Mouse (Mus musculus) stomach, embryonic 15.5 days (tissue): Measurements from ENCODE around the gene Pard3. TPM values are rescaled to one million over a fixed set of nuclear protein-coding genes. Genes with fewer than 3 reads are reported as not detected.

Experiments used
- ATAC-seq: fragments of 200-750 bp; cut with Nextera tagmentation; 2 replicates; pipeline ENCODE4 v1.8.0; 2017; ENCODE audit warnings: low read depth, moderate number of reproducible peaks, moderate TSS enrichment; ENCODE audit not compliant: insufficient read depth, low FRiP score
- H3K27ac ChIP-seq: fragments of 300-500 bp; sonication (generic); 2 replicates; pipeline ENCODE4 v1.5.1; 2015; ENCODE audit warnings: mild to moderate bottlenecking, inconsistent platforms
- H3K27me3 ChIP-seq: fragments of 300-500 bp; sonication (generic); replicated peaks from 2 replicates; pipeline ENCODE4 v1.6.1; 2015; ENCODE audit warnings: inconsistent platforms
- H3K36me3 ChIP-seq: fragments of 300-500 bp; sonication (generic); 2 replicates; pipeline ENCODE4 v1.6.1; 2015; ENCODE audit warnings: inconsistent platforms
- H3K4me1 ChIP-seq: fragments of 300-500 bp; sonication (generic); 2 replicates; pipeline ENCODE4 v1.6.1; 2015; ENCODE audit warnings: inconsistent platforms
- H3K4me2 ChIP-seq: fragments of 300-500 bp; sonication (generic); 2 replicates; pipeline ENCODE4 v1.6.1; 2015; ENCODE audit warnings: mild to moderate bottlenecking, inconsistent platforms
- H3K4me3 ChIP-seq: fragments of 300-500 bp; sonication (generic); replicated peaks from 2 replicates; pipeline ENCODE4 v1.5.1; 2015; ENCODE audit warnings: inconsistent platforms
- H3K9ac ChIP-seq: fragments of 300-500 bp; sonication (generic); 2 replicates; pipeline ENCODE4 v1.6.1; 2015; ENCODE audit warnings: inconsistent platforms
- H3K9me3 ChIP-seq: fragments of 300-500 bp; sonication (generic); 2 replicates; pipeline ENCODE4 v1.6.1; 2016; ENCODE audit warnings: inconsistent platforms
- WGBS: fragments of 180-500 bp; shearing (Covaris S2); methylation state at CpG from one replicate; pipeline ENCODE4 v1.1.7; 2015; 5-methylcytosine and 5-hydroxymethylcytosine counted together
- polyA plus RNA-seq: library from polyadenylated mRNA; unstranded; fragments of >200 nt; fragmentation: Nextera tagmentation; extraction: Ambion mirVana; gene quantifications from 2 replicates; pipeline ENCODE4 v1.2.1, GENCODE M21; 2015

The Pard3 gene
- polyA plus RNA-seq, 1 experiment from 2014 or later = 28.3 TPM

DNA sequence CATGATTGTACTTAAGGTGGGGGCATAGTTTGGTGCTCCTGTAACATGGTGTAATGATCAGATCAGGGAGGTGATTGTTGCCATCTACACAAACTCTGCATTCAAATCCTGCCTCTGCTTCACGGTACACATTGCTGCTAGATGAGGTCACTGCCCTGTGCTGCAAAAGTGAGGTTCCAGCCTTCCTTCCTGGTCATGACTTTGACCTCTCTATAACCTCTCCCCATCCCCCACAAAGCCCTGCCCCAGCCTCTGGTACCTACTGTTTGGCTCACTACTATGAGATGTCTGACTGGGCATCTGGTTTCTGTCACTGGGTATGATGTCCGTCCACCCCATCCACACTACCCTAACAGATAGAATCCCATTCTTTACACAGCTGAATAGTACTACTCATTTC, 408.5 kb downstream of the Pard3 start:
- Histone ChIP-seq H3K4me3 (no peak overlapping the region), H3K36me3 (0 out of 2 replicates have a peak, but pooled peaks cover 5% of the 10 kb centered on the region)
- ATAC-seq = no peak

DNA sequence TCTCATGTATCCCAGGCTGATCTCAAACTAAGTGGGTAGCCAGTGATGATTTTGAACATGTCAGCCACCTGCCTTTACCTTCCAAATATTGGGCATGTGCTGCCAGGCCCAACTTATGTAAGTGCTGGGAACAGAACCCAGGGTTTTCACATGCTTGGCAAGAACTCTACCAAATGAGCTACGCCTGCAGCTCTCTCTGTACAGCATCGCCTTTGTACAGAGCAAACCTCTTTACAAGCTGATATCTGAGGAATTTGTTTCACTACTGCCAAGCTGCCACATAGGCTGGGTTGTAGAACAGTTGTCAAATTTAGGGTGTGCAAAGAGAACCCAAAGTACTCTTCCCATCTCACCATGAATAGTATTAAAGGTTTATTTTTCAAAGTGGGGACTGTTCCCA, 416.3 kb downstream of the Pard3 start:
- H3K27ac ChIP-seq = no peak overlapping the region
- no peaks in the 10 kb centered on the region for H3K27me3 ChIP-seq

More for the DNA sequence above, 408.5 kb downstream of the Pard3 start:
- H3K4me1 ChIP-seq = no peaks in the 10 kb centered on the region
- WGBS = 51% methylated on average over 2 of the region's 2 CpGs
- H3K4me2 ChIP-seq = no peak overlapping the region
- no peaks in the 10 kb centered on the region for H3K27me3 ChIP-seq
- H3K9me3 ChIP-seq = no peaks in the 10 kb centered on the region
- H3K27ac ChIP-seq = no peak overlapping the region
- no peak overlapping the region for H3K9ac ChIP-seq

DNA sequence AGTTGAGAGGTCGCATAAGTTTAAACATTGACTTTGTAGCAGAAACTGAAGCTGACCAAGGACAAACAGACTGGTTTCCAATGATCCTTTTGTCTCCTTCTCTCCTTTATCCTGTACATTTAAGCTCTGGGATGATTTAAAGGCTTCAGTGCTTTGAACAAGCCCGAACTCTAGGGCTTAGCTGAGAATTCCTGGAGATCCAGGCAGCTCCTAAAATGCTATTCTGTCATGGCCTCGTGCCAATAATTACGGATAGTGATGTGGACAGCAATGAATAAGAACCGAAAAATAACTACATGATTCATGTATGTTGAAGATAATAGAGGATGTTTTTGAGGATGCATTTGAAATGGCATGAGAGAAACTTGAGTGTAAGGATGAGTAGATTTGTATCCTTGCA, 421.9 kb downstream of the Pard3 start:
- H3K27ac ChIP-seq = no peak overlapping the region
- no peaks in the 10 kb centered on the region for H3K27me3 ChIP-seq
- no peaks in the 10 kb centered on the region for H3K9me3 ChIP-seq
- no peaks in the 10 kb centered on the region for H3K36me3 ChIP-seq
- H3K4me3 ChIP-seq = no peak overlapping the region
- H3K9ac ChIP-seq = no peak overlapping the region
- H3K4me2 ChIP-seq = no peak overlapping the region
- ATAC-seq = no peak
- H3K4me1 ChIP-seq = no peaks in the 10 kb centered on the region
- WGBS = 43% methylated on average over 5 of the region's 5 CpGs

More for the DNA sequence above, 416.3 kb downstream of the Pard3 start:
- ATAC-seq = no peak
- Histone ChIP-seq H3K4me2 (no peak overlapping the region), H3K9ac (no peak overlapping the region), H3K4me1 (no peaks in the 10 kb centered on the region), H3K9me3 (no peaks in the 10 kb centered on the region), H3K4me3 (no peak overlapping the region), H3K36me3 (no peaks in the 10 kb centered on the region)
- WGBS = 85% methylated on average over 2 of the region's 2 CpGs

DNA sequence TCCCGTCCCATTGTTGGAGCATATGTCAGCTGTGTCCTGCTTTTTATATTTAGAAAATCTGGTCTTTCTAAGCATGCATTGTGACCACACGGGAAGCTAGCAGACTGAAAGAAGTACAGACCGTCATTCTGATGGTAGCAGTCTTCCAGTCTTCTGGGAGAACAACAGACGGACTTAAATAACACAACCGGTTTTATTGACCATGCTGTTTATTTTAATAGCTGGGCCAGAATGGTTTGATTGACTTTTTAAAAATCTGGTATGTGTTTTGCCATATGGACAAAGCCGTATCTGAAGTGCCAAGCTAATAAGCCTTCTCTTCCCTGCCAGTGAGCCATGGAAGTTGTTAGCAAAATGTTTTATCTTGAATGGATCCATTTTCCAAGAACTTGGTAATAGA, 428.3 kb downstream of the Pard3 start:
- H3K4me1 ChIP-seq = no peaks in the 10 kb centered on the region
- H3K9me3 ChIP-seq = no peaks in the 10 kb centered on the region
- H3K27ac ChIP-seq = no peak overlapping the region
- H3K4me3 ChIP-seq = no peak overlapping the region
- no peak overlapping the region for H3K4me2 ChIP-seq
- H3K36me3 ChIP-seq = no peaks in the 10 kb centered on the region
- no peak overlapping the region for H3K9ac ChIP-seq
- 68% methylated on average over 6 of the region's 6 CpGs for WGBS
- no peak for ATAC-seq
- H3K27me3 ChIP-seq = no peaks in the 10 kb centered on the region

DNA sequence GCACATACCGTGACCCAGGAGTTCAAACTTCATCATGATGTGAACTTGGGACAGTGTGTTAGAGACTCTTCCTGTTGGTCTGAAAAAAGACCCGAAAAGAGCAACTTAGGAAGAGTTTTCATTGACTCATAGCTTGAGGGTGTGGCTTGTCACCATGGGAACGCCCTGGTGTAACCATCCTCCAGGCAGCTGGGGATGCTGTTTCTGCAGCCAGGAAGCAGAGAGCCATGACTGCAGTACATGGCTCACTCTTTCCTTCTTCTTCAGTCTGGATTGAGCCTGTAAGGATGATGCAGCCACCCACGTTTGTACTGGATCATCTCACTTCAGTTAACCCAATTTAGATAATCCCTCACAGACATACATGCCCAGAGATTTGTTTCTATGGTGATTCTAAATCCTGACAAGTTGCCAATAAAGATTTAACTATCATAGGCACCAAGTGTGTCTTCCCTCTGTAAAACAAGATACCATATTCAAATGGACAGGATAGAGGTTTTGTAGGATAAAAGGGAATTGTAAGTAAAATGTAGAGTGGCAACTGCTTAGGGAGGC, 431.6 kb downstream of the Pard3 start:
- no peak overlapping the region for H3K4me2 ChIP-seq
- no peak overlapping the region for H3K9ac ChIP-seq
- no peak overlapping the region for H3K4me3 ChIP-seq
- H3K9me3 ChIP-seq = no peaks in the 10 kb centered on the region
- no peaks in the 10 kb centered on the region for H3K27me3 ChIP-seq
- peaks cover 5% of the 10 kb centered on the region; the same call in 1 of the 2 replicates for H3K4me1 ChIP-seq
- WGBS = 67% methylated on average over 4 of the region's 4 CpGs
- H3K27ac ChIP-seq = no peak overlapping the region
- H3K36me3 ChIP-seq = no peaks in the 10 kb centered on the region
- no peak for ATAC-seq

DNA sequence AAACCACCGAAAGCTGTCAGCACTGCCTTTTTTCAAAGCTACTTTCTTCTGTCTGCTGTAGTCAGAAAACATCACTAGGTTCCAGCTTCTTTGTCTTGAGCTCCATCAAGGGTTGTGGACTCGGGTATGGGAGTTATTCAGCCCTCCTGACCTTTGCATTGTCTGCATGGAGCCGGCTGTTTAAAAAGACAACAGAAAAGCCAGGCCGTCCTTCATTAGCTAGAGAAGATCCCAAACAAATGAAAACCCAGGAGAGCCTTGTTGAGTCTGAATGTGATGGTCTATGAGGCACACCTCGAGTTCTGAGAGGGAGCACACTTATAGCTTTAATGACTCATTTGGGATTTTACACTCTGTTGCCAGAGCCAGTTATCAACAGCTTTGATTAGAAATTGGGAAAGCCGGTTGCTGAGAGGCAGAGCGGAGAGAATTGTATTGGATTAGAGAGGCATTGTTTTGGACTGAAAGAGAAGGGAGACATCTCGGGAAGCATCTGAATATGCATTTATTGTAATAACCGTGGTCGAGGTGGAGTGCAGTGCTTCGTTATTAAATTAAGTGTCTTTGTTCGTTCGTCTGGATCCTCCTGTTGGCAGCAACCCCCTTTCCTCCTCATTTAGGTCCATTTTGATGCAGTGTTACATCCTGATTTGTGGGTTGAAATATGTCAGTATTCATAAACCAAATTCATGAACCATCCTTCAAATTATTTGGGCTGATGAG, 435.5 kb downstream of the Pard3 start:
- H3K9ac ChIP-seq = no peak overlapping the region
- H3K4me3 ChIP-seq = no peak overlapping the region
- no peak overlapping the region for H3K27ac ChIP-seq
- peaks cover 5% of the 10 kb centered on the region; the same call in 1 of the 2 replicates for H3K4me1 ChIP-seq
- H3K9me3 ChIP-seq = no peaks in the 10 kb centered on the region
- ATAC-seq = no peak
- no peaks in the 10 kb centered on the region for H3K36me3 ChIP-seq
- no peak overlapping the region for H3K4me2 ChIP-seq
- 62% methylated on average over 13 of the region's 13 CpGs for WGBS
- H3K27me3 ChIP-seq = no peaks in the 10 kb centered on the region

DNA sequence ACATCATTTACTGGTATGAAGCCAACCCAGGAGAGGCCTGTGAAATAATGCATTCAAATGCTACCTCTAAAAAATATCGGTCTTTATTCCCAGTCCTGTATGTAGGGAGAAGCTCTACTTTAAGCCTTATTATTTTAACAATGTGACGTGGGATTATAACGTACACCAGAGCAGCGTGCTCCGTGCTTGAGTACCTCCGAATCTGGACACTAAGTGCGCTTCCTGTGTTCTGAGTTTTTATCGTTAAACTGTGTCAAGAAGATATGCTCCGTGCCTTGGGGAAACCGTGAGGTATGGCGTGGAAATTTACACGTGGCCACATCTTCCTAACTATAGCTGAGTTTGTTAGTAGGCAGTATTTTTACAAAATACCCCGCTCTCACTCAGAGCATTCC, 436.0 kb downstream of the Pard3 start:
- ATAC-seq = no peak
- H3K9me3 ChIP-seq = no peaks in the 10 kb centered on the region
- no peaks in the 10 kb centered on the region for H3K36me3 ChIP-seq
- H3K9ac ChIP-seq = no peak overlapping the region
- WGBS = 41% methylated on average over 13 of the region's 13 CpGs
- H3K27ac ChIP-seq = 0 out of 2 replicates have a peak overlapping the region, but pooled peaks have one; percentile 4
- peaks cover 5% of the 10 kb centered on the region; the same call in 1 of the 2 replicates for H3K4me1 ChIP-seq
- H3K4me2 ChIP-seq = peak overlapping the region; percentile 28
- H3K27me3 ChIP-seq = no peaks in the 10 kb centered on the region
- H3K4me3 ChIP-seq = 0 out of 2 replicates have a peak overlapping the region, but pooled peaks have one; percentile 7

DNA sequence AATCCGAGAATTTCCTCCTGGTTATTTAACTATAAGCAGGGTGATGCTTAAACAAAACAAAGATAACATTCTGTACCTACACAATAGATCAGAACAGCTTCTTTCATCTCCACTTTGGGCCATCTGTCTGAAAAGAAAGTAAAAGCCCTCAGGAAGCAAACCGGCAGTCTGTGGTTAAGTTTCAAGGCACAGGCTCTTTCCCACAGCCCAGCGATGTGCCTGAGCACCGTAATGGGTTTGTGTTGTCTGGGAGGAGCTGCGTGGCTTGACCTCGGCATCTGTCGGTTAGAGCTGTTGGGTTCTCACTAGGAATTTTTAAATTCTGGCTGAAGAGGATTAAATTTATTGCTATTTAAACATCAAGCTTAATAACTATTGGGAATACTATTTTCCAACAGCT, 436.5 kb downstream of the Pard3 start:
- WGBS = 19% methylated on average over 7 of the region's 7 CpGs
- ATAC-seq = no peak
- no peaks in the 10 kb centered on the region for H3K36me3 ChIP-seq
- peak overlapping the region; percentile 28 for H3K4me2 ChIP-seq
- H3K9me3 ChIP-seq = no peaks in the 10 kb centered on the region
- peaks cover 5% of the 10 kb centered on the region; the same call in 1 of the 2 replicates for H3K4me1 ChIP-seq
- no peaks in the 10 kb centered on the region for H3K27me3 ChIP-seq
- H3K9ac ChIP-seq = no peak overlapping the region
- 0 out of 2 replicates have a peak overlapping the region, but pooled peaks have one; percentile 4 for H3K27ac ChIP-seq
- peak overlapping the region; percentile 7; the same call in 1 of the 2 replicates for H3K4me3 ChIP-seq

DNA sequence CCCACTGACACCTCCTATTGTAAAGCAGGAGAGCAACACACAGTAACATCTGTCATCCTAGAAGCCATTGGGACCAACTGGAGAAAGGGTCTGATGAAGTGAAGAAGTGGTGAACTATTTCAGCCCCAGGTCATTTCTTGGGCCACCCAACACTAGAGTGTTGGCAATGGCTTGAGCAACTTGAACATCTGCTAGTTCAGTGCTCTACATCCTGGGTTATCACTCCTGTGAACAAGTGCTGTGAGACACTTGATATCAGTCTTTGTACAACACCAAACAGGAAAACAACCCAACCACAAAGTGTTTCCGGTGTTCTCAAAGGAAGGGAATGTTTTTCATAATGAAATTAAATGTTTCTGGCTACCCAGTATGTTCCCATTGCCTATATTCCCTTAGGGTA, 438.1 kb downstream of the Pard3 start:
- no peaks in the 10 kb centered on the region for H3K27me3 ChIP-seq
- H3K9me3 ChIP-seq = no peaks in the 10 kb centered on the region
- no peak overlapping the region for H3K27ac ChIP-seq
- 84% methylated on average over 1 of the region's 1 CpGs for WGBS
- H3K4me2 ChIP-seq = no peak overlapping the region
- ATAC-seq = no peak
- no peak overlapping the region for H3K4me3 ChIP-seq
- H3K4me1 ChIP-seq = peaks cover 5% of the 10 kb centered on the region; the same call in 1 of the 2 replicates
- H3K36me3 ChIP-seq = no peaks in the 10 kb centered on the region
- H3K9ac ChIP-seq = no peak overlapping the region

DNA sequence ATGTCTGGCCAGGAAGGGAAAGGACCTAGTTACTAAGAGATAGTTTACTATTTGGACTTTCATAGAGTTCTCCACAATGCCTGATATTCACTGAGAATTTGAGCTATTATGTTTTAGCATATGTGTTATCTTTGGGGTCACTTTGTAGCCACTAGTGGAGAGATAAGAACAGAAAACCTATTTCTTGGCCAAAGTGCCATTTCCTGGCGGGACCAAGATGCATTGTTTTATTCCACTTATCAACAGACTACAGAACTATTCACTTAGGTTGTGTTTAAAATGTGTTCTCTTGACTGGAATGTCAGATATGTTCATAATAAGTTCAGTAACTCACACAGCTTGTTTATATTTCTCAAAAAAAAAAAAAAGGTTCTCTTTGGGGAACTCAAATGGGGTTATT, 441.6 kb downstream of the Pard3 start:
- no peaks in the 10 kb centered on the region for H3K36me3 ChIP-seq
- H3K27me3 ChIP-seq = no peaks in the 10 kb centered on the region
- no peak overlapping the region for H3K27ac ChIP-seq
- H3K4me1 ChIP-seq = no peaks in the 10 kb centered on the region
- WGBS = 53% methylated on average over 1 of the region's 1 CpGs
- H3K9me3 ChIP-seq = no peaks in the 10 kb centered on the region
- H3K9ac ChIP-seq = no peak overlapping the region
- ATAC-seq = no peak
- no peak overlapping the region for H3K4me2 ChIP-seq
- no peak overlapping the region for H3K4me3 ChIP-seq

DNA sequence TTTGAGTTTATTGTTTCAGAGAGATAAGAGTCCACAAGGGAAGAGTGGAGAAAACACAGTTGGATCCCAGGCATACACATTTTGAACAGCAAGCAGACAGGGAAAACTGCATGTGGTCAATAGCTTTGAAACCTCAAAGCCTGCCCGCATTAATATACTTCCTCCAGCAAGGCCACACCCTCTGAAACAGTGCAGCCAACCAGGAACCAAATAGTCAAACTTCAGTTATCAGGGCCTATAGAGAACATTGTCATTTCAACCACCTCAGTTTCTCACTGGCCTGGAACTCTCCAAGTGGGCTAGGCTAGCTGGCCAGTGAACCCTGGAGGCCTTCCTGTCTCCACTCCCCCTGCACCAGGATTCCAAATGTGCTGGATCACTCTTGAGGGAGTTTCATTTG, 442.6 kb downstream of the Pard3 start:
- no peaks in the 10 kb centered on the region for H3K4me1 ChIP-seq
- H3K27me3 ChIP-seq = no peaks in the 10 kb centered on the region
- 83% methylated on average over 1 of the region's 1 CpGs for WGBS
- H3K9ac ChIP-seq = no peak overlapping the region
- no peaks in the 10 kb centered on the region for H3K9me3 ChIP-seq
- ATAC-seq = no peak
- no peaks in the 10 kb centered on the region for H3K36me3 ChIP-seq
- no peak overlapping the region for H3K4me2 ChIP-seq
- H3K27ac ChIP-seq = no peak overlapping the region
- H3K4me3 ChIP-seq = no peak overlapping the region

DNA sequence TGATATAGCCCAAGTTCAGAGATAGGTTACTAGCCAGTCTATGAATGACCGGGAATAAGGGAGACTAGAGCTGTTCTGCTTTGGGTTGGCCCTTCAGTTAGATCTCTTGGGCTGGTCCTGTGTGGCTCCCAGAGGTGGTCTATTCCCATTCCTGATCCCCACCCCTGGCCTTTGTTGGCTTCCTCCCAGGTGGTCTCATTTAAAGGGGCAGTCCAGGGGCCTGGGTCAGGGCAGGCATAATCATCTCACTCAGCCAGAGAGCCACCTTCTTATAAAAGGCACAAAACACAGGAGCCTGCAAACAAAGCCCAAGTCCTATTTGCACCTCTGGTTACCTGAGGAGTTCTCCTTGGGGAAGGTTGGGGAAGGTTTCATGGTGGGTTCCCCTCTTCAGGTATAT, 447.6 kb downstream of the Pard3 start:
- no peak overlapping the region for H3K4me2 ChIP-seq
- H3K4me1 ChIP-seq = 0 out of 2 replicates have a peak, but pooled peaks cover 3% of the 10 kb centered on the region
- no peak for ATAC-seq
- 97% methylated on average over 1 of the region's 1 CpGs for WGBS
- H3K27me3 ChIP-seq = no peaks in the 10 kb centered on the region
- H3K9ac ChIP-seq = no peak overlapping the region
- H3K27ac ChIP-seq = no peak overlapping the region
- H3K4me3 ChIP-seq = no peak overlapping the region
- H3K36me3 ChIP-seq = no peaks in the 10 kb centered on the region
- no peaks in the 10 kb centered on the region for H3K9me3 ChIP-seq
